Mouse (Mus musculus) embryonic facial prominence, embryonic 13.5 days (tissue): ENCODE results near the gene Cbl. TPM values are rescaled to one million over a fixed set of nuclear protein-coding genes. Genes with fewer than 3 reads are reported as not detected.

Experiments used
- ATAC-seq: fragments of 200-750 bp; cut with Nextera tagmentation; 2 replicates; pipeline ENCODE4 v1.8.0; 2017; ENCODE audit warnings: low read depth; ENCODE audit not compliant: insufficient number of reproducible peaks, insufficient read depth, low FRiP score, low TSS enrichment
- H3K27ac ChIP-seq: fragments of 300-500 bp; sonication (generic); 2 replicates; pipeline ENCODE4 v1.5.1; 2015; ENCODE audit warnings: moderate library complexity, mild to moderate bottlenecking, inconsistent platforms
- H3K27me3 ChIP-seq: fragments of 300-500 bp; sonication (generic); 2 replicates; pipeline ENCODE4 v1.6.1; 2015; ENCODE audit warnings: mild to moderate bottlenecking, inconsistent platforms
- H3K36me3 ChIP-seq: fragments of 300-500 bp; sonication (generic); 2 replicates; pipeline ENCODE4 v1.6.1; 2015; ENCODE audit warnings: mild to moderate bottlenecking, inconsistent platforms
- H3K4me1 ChIP-seq: fragments of 300-500 bp; sonication (generic); 2 replicates; pipeline ENCODE4 v1.6.1; 2015; ENCODE audit warnings: inconsistent platforms
- H3K4me2 ChIP-seq: fragments of 300-500 bp; sonication (generic); 2 replicates; pipeline ENCODE4 v1.6.1; 2015; ENCODE audit warnings: moderate library complexity, mild to moderate bottlenecking, inconsistent platforms
- H3K4me3 ChIP-seq: fragments of 300-500 bp; sonication (generic); 2 replicates; pipeline ENCODE4 v1.5.1; 2015; ENCODE audit warnings: mild to moderate bottlenecking, inconsistent platforms
- H3K9ac ChIP-seq: fragments of 300-500 bp; sonication (generic); 2 replicates; pipeline ENCODE4 v1.6.1; 2015; ENCODE audit warnings: mild to moderate bottlenecking, inconsistent platforms
- H3K9me3 ChIP-seq: fragments of 300-500 bp; sonication (generic); 2 replicates; pipeline ENCODE4 v1.6.1; 2016; ENCODE audit warnings: inconsistent platforms
- WGBS: fragments of 180-500 bp; shearing (Covaris S2); methylation state at CpG from one replicate; pipeline ENCODE4 v1.1.7; 2015; ENCODE audit warnings: mixed read lengths; 5-methylcytosine and 5-hydroxymethylcytosine counted together
- polyA plus RNA-seq: library from polyadenylated mRNA; unstranded; fragments of >200 nt; fragmentation: Nextera tagmentation; extraction: Ambion mirVana; gene quantifications from 2 replicates; pipeline ENCODE4 v1.2.1, GENCODE M21; 2015

Gene Cbl
- polyA plus RNA-seq, 1 experiment from 2014 or later = 17.3 TPM

DNA sequence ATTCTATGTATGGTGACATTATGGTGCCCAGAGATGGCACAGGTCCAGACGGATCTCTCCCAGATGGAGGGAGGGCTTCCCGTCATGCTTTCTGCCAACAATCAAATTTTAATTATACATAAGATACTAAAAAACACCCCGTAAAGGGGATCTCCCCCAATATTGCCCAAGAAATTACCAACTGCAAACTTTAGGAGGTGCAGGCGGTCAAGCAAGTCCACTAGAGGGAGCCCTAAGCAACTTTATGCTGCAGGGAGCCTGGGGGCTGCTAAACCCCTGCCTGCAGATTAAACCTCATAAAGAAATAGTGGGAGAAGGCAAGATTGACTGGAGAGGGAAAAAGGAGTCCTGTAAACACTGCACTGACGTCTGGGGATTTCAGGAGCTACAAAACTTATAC is 5.6 kb upstream of the Cbl start:
- 10% methylated on average over 5 of the region's 5 CpGs for WGBS
- no peaks in the 10 kb centered on the region for H3K27me3 ChIP-seq
- H3K4me2 ChIP-seq = no peak overlapping the region
- H3K4me3 ChIP-seq = no peak overlapping the region
- H3K4me1 ChIP-seq = peaks cover 5% of the 10 kb centered on the region; the same call in 1 of the 2 replicates
- H3K36me3 ChIP-seq = no peaks in the 10 kb centered on the region
- H3K27ac ChIP-seq = no peak overlapping the region
- ATAC-seq = no peak
- H3K9me3 ChIP-seq = no peaks in the 10 kb centered on the region
- no peak overlapping the region for H3K9ac ChIP-seq

DNA sequence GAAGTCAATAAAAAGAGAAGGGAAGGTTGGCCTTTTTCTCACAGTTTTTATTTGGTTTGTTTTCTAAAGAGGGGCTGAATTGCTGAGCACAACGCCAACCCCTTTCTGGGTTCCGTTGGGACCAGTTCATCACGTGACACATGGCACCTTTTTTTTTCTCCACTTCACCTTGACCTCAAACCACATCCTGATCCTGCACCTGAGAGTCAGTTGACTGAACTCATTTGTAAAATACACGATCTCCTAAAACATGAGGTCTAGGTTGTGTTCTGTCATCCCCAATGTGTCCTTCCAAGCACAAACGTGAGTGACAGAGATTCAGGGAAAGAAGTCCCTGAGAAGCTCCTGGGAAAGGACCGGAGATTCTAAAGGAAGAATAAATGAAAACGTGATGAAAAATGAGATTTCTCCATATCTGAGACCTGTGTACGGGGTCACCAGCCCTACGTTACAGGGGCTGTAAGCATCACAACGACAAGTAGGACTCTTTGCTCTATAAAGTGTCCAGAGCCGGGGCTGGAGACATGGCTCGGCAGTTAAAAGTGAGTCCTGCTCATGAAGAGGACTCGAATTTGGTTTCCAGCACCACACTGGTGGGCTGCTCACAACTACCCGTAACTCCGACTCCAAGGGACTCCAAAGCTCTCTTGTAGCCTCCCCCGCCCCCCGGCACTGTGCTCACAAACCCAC is 4.8 kb upstream of the Cbl start:
- 80% methylated on average over 17 of the region's 17 CpGs for WGBS
- no peaks in the 10 kb centered on the region for H3K9me3 ChIP-seq
- no peak overlapping the region for H3K9ac ChIP-seq
- H3K27ac ChIP-seq = no peak overlapping the region
- peaks cover 6% of the 10 kb centered on the region; the same call in 1 of the 2 replicates for H3K4me1 ChIP-seq
- no peak overlapping the region for H3K4me3 ChIP-seq
- H3K4me2 ChIP-seq = no peak overlapping the region
- ATAC-seq = no peak
- no peaks in the 10 kb centered on the region for H3K36me3 ChIP-seq
- no peaks in the 10 kb centered on the region for H3K27me3 ChIP-seq

DNA sequence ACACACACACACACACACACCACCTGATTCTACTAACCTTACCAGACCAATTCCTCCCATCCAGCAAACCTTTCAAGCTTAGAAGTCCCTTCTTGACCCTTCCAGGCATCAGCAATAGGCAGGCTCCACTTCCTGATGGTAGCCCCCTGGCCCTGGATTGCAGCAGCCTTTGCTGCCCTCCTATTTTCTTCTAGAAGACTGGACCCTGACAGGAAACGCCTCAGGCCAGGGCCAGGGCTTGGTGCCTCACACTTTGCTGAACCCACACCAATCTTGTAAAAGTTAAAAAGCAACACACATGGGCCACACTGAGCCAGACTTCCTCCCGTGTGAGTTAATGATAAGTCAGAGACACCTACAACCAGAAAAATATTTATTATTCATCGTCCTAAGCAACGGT is 3.3 kb upstream of the Cbl start:
- no peaks in the 10 kb centered on the region for H3K9me3 ChIP-seq
- no peak overlapping the region for H3K9ac ChIP-seq
- H3K4me1 ChIP-seq = peaks cover 11% of the 10 kb centered on the region
- no peak overlapping the region for H3K4me2 ChIP-seq
- H3K27ac ChIP-seq = no peak overlapping the region
- no peak for ATAC-seq
- H3K27me3 ChIP-seq = no peaks in the 10 kb centered on the region
- no peak overlapping the region for H3K4me3 ChIP-seq
- 52% methylated on average over 4 of the region's 4 CpGs for WGBS
- no peaks in the 10 kb centered on the region for H3K36me3 ChIP-seq

DNA sequence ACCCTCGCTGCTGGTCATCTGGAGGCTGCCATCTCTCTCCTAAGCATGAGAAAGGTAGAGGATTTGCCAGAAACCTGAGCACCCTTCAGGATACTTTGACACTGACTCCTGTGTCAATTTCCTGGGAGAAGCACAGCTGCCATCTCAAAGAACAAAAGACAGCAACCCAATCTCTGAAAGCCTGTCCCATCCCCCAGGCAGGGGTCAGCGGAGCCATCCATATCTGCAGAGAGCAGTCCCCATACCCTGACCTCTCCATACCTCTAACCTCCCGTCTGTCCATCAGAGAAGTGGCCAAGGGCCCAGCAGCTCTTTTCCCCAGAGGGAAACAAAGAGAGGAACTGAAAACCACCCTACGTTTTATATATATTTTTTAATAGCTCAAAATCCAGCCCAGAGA is 2.8 kb upstream of the Cbl start:
- Histone ChIP-seq H3K27me3 (no peaks in the 10 kb centered on the region), H3K9ac (no peak overlapping the region), H3K4me3 (no peak overlapping the region), H3K27ac (no peak overlapping the region), H3K36me3 (no peaks in the 10 kb centered on the region), H3K9me3 (no peaks in the 10 kb centered on the region), H3K4me2 (no peak overlapping the region), H3K4me1 (peaks cover 17% of the 10 kb centered on the region)
- WGBS = 42% methylated on average over 4 of the region's 4 CpGs
- no peak for ATAC-seq

DNA sequence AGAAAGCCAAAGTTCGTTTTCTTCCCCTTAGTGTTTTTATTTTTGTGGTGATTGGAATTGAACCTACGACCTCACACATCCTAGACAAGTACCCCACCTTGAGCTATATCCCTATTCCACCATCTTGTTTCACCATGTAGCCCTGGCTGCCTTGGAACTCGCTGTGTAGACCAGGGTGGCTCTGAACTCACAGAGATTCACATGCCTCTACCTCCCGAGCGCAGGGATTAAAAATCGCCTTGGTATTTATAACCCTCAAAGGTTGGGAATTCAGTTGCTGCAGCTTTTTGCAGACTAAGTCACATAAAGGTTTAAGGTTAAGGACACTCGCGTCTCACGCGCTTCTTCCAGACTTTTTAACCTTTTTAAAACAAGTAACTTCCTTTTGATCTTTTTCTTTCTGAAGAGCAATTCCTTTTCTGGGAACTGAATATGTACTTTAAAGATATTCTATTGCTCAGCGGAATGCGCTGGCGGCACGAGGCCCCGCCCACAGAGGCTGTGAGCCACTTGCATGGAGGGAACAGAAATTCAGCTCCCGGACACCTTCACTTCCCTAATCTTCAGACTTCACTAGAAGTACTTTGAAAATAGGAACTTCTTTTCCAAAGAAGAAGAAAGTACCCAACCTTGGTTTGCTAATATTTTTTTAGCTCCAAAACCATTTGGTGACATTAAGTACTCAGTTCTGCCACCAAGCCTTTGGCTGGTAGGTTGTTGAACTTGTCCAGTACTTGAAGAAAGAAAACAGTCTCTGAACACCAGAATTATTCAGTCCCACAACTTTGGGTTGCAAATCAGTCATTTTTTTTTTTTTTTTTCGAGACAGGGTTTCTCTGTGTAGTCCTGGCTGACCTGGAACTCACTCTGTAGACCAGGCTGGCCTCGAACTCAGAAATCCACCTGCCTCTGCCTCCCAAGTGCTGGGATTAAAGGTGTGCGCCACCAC is 904 bp upstream of the Cbl start:
- Histone ChIP-seq H3K9me3 (no peaks in the 10 kb centered on the region), H3K4me1 (peaks cover 27% of the 10 kb centered on the region), H3K4me3 (peak overlapping the region; percentile 85), H3K4me2 (peak overlapping the region; percentile 75), H3K36me3 (no peaks in the 10 kb centered on the region), H3K27me3 (no peaks in the 10 kb centered on the region), H3K27ac (peak overlapping the region; percentile 30; the same call in 1 of the 2 replicates), H3K9ac (peak overlapping the region; percentile 4; the same call in 1 of the 2 replicates)
- ATAC-seq = no peak
- WGBS = 23% methylated on average over 19 of the region's 19 CpGs

DNA sequence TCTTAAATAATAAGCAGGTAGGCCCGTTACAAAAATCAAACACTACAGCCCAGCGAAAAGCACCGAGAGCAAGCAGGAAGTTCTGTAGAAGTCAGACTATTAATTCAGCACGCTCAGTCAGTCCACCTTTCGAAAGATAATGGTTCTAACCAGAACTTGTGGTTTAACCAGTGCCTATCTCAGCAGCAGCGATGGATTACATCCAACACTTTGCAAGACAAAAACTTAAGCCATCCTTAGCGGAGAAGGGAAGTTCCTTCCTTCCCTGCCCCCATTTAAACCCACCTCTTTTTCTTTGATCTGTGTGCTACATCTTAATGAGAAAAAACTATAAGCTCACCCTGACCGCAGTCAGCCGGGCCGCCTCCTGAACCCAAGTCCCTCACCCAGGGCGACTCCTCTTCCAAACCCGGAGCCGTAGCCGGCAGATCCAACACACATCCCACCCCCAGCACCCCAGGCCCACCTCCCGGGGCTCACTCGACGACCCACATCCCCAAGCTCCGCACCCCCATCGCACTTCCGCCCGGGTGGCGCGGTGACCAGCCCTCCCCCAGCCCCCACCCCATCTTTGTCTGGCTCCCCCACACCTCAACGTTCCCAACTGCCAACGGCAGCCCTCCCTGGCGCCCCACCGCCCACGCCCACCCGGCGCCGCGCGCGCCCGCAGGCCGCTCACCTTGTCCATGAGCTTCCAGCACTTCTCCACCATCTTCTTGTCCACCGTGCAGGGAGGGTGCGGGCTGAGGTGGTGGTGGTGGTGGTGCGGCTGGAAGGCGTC is 638 bp downstream of the Cbl start:
- ATAC-seq = peak; percentile 69
- under 1% methylated on average over 40 of the region's 40 CpGs for WGBS

DNA sequence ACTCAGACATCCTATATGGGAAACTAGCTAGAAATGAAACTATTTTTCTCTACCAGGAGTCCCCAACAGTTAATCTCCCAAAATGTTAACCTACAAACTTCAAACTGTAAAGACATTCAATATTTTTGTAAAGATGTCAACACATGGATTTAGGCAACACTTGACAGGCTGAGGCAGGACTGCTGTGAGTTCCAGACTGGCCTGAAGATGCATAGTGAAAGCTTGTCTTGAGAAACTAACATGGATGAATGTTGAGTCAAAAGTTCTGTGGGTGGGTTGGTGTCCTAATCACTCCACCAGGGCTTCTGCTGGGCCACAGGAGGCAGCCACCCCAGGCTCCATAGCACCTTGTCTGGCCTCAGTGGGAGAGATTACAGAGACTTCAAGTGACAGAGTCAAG is 2.2 kb downstream of the Cbl start:
- Histone ChIP-seq H3K4me3 (0 out of 2 replicates have a peak overlapping the region, but pooled peaks have one; percentile 85), H3K36me3 (0 out of 2 replicates have a peak, but pooled peaks cover 8% of the 10 kb centered on the region), H3K4me2 (peak overlapping the region; percentile 75), H3K27me3 (no peaks in the 10 kb centered on the region), H3K9me3 (no peaks in the 10 kb centered on the region), H3K9ac (0 out of 2 replicates have a peak overlapping the region, but pooled peaks have one; percentile 27), H3K27ac (no peak overlapping the region), H3K4me1 (peaks cover 26% of the 10 kb centered on the region)
- ATAC-seq = no peak

More for the DNA sequence above, 638 bp downstream of the Cbl start:
- Histone ChIP-seq H3K4me2 (peak overlapping the region; percentile 75), H3K9ac (peak overlapping the region; percentile 93), H3K4me3 (peak overlapping the region; percentile 85), H3K27ac (peak overlapping the region; percentile 97), H3K36me3 (0 out of 2 replicates have a peak, but pooled peaks cover 1% of the 10 kb centered on the region), H3K27me3 (no peaks in the 10 kb centered on the region), H3K4me1 (peaks cover 27% of the 10 kb centered on the region), H3K9me3 (no peaks in the 10 kb centered on the region)

DNA sequence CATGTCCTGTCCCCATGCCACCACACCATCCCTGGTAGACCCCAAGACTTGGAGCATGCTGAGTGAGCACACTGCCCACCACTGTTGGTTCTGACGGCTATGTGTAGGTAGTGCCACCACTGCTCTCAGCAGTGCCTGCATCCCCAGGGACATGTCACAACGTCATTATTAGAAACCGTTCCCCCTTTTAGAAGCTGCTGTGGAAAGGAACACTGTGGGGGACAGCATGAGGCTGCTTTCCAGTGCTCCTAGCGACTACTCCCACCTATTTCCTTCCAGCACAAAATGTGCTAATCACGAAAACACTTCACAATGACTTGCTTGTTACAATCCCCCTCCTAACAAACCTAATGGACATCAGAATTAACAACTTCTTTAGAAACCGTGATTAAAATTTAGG is 7.9 kb downstream of the Cbl start:
- no peak overlapping the region for H3K4me2 ChIP-seq
- no peak for ATAC-seq
- 0 out of 2 replicates have a peak, but pooled peaks cover 8% of the 10 kb centered on the region for H3K36me3 ChIP-seq
- no peaks in the 10 kb centered on the region for H3K9me3 ChIP-seq
- H3K9ac ChIP-seq = no peak overlapping the region
- H3K27ac ChIP-seq = no peak overlapping the region
- WGBS = 72% methylated on average over 6 of the region's 6 CpGs
- peaks cover 4% of the 10 kb centered on the region for H3K4me1 ChIP-seq
- H3K27me3 ChIP-seq = no peaks in the 10 kb centered on the region
- no peak overlapping the region for H3K4me3 ChIP-seq

DNA sequence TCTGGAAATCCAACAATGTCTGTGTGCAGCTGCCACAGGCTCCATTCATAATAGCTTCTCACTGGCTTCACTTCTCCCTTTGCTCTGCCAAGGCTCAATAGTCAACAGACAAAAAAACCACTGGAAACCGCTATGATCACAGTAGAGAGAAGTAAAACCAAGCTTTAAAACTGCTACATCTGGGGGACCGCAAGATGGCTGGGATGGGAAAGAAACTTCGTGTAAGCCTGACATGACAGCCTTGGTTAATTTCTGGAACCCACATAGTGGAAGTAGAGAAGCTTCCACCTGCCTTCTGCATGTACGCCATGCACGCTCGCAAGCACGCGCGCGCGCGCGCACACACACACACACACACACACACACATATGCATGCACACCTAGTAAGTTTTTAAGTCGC is 20.3 kb downstream of the Cbl start:
- WGBS = 97% methylated on average over 14 of the region's 14 CpGs
- no peaks in the 10 kb centered on the region for H3K27me3 ChIP-seq
- peaks cover 24% of the 10 kb centered on the region for H3K36me3 ChIP-seq
- no peaks in the 10 kb centered on the region for H3K4me1 ChIP-seq
- H3K4me3 ChIP-seq = no peak overlapping the region
- no peak overlapping the region for H3K9ac ChIP-seq
- H3K9me3 ChIP-seq = no peaks in the 10 kb centered on the region; the same call in 1 of the 2 replicates
- H3K27ac ChIP-seq = no peak overlapping the region
- no peak overlapping the region for H3K4me2 ChIP-seq
- ATAC-seq = no peak

DNA sequence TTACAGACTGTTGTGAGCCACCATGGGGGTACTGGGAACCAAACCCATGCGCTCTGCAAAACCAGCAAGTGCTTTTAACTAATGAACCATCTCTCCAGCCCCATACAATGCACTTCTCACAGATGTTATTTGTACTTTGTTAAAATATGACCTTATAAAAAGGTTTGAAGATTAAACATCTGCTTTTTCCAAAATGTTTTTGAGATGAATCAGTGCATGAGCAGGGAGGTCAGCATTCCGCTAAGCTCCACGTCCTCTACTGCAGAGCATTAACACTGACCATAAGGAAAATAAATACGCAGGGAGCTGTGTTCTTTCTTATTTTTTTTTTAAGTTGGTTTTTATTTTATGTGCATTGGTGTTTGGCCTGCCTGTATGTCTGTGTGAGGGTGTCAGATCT is 21.4 kb downstream of the Cbl start:
- no peak overlapping the region for H3K9ac ChIP-seq
- ATAC-seq = no peak
- WGBS = 92% methylated on average over 4 of the region's 4 CpGs

DNA sequence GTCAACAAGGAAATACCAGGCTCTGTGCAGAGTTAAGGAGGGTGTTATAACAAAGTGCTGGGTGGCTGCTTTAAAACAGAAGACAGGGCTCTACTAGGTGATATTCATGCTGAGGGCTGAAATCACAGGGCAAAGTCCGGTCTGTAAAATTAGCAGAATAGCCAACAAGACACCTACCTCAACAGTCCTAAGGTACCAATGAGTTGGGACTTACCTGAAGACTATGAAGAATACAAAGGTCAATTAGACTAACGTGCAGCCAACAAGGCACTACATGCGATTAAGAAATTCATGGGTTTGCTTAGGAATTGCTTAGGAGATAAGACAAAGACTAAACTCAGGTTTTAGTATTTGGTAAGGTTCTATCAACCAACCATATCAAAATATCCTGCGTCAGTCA is 24.4 kb downstream of the Cbl start:
- 95% methylated on average over 4 of the region's 4 CpGs for WGBS
- 0 out of 2 replicates have a peak, but pooled peaks cover 4% of the 10 kb centered on the region for H3K4me1 ChIP-seq
- H3K9me3 ChIP-seq = no peaks in the 10 kb centered on the region; the same call in 1 of the 2 replicates
- H3K27ac ChIP-seq = no peak overlapping the region
- peaks cover 29% of the 10 kb centered on the region for H3K36me3 ChIP-seq
- no peak overlapping the region for H3K9ac ChIP-seq
- H3K27me3 ChIP-seq = no peaks in the 10 kb centered on the region
- H3K4me3 ChIP-seq = no peak overlapping the region
- no peak for ATAC-seq
- H3K4me2 ChIP-seq = no peak overlapping the region

More for the DNA sequence above, 21.4 kb downstream of the Cbl start:
- Histone ChIP-seq H3K27ac (no peak overlapping the region), H3K9me3 (no peaks in the 10 kb centered on the region; the same call in 1 of the 2 replicates), H3K4me3 (no peak overlapping the region), H3K36me3 (peaks cover 24% of the 10 kb centered on the region), H3K4me2 (no peak overlapping the region), H3K27me3 (no peaks in the 10 kb centered on the region), H3K4me1 (0 out of 2 replicates have a peak, but pooled peaks cover 4% of the 10 kb centered on the region)
